Mouse (Mus musculus) embryonic facial prominence, embryonic 11.5 days (tissue): ENCODE measurements at regions not wholly inside any gene's neighbourhood (a gene's known extent, or its start where the extent isn't known, plus 50 kb on each side); places are given as distances from the start of the nearest gene placed in this dataset.

Experiments
- ATAC-seq: fragments of 200-750 bp; cut with Nextera tagmentation; replicated peaks from 2 replicates; pipeline ENCODE4 v1.8.0; 2017; ENCODE audit warnings: low read depth; ENCODE audit not compliant: insufficient number of reproducible peaks, low FRiP score, low TSS enrichment
- DNase-seq: peaks from one replicate; pipeline ENCODE4 v3.0.0-alpha.2; 2015; ENCODE audit warnings: low spot score
- H3K27ac ChIP-seq: fragments of 300-500 bp; sonication (generic); replicated peaks from 2 replicates; pipeline ENCODE4 v1.5.1; 2014; ENCODE audit warnings: mild to moderate bottlenecking, low read depth, low read length, control low read depth
- H3K27me3 ChIP-seq: fragments of 300-500 bp; sonication (generic); 2 replicates; pipeline ENCODE4 v1.6.1; 2014; ENCODE audit warnings: mild to moderate bottlenecking, low read length, moderate library complexity, mixed read lengths; ENCODE audit not compliant: control insufficient read depth, insufficient read depth
- H3K36me3 ChIP-seq: fragments of 300-500 bp; sonication (generic); replicated peaks from 2 replicates; pipeline ENCODE4 v1.6.1; 2014; ENCODE audit warnings: low read depth, mild to moderate bottlenecking, low read length, moderate library complexity, mixed read lengths; ENCODE audit not compliant: control insufficient read depth, insufficient read depth
- H3K4me1 ChIP-seq: fragments of 300-500 bp; sonication (generic); 2 replicates; pipeline ENCODE4 v1.6.1; 2014; ENCODE audit warnings: low read length, mixed read lengths; ENCODE audit not compliant: control insufficient read depth, insufficient read depth
- H3K4me2 ChIP-seq: fragments of 300-500 bp; sonication (generic); 2 replicates; pipeline ENCODE4 v1.6.1; 2014; ENCODE audit warnings: low read depth, mild to moderate bottlenecking, control low read depth, low read length, moderate library complexity
- H3K4me3 ChIP-seq: fragments of 300-500 bp; sonication (generic); 2 replicates; pipeline ENCODE4 v1.5.1; 2014; ENCODE audit warnings: low read depth, low read length, control low read depth
- H3K9ac ChIP-seq: fragments of 300-500 bp; sonication (generic); replicated peaks from 2 replicates; pipeline ENCODE4 v1.6.1; 2014; ENCODE audit warnings: mild to moderate bottlenecking, control low read depth, low read length
- H3K9me3 ChIP-seq: fragments of 300-500 bp; sonication (generic); replicated peaks from 2 replicates; pipeline ENCODE4 v1.6.1; 2016; ENCODE audit warnings: mild to moderate bottlenecking, low read length, inconsistent platforms, mixed read lengths; ENCODE audit not compliant: control insufficient read depth
- WGBS: fragments of 180-500 bp; shearing (Covaris S2); extraction: QIAGEN DNeasy Blood & Tissue Kit; methylation state at CpG from one replicate; pipeline ENCODE4 v1.1.7; 2014; 5-methylcytosine and 5-hydroxymethylcytosine counted together

DNA sequence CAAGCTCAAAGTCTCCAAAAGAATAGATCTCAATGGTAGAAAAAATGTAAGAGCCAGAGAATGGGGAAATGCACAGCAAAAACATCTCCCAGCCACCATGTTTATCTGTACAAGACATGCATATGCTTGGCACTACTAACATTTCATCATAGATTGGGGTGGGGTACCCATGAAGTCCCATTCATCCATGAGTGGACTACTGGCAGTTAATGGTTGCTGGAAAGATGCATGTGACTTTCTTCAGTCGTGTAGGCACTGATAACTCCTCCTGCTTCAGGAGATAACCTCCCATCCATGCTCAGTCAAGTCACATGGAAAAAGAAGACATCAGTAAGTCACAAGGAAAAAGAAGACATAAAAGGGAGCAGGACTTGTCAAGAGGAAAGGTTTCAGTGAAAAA is 65.3 kb downstream of the Lpar4 start:
- Histone ChIP-seq H3K9ac (no peak overlapping the region), H3K4me3 (no peak overlapping the region), H3K4me1 (no peaks in the 10 kb centered on the region), H3K4me2 (no peak overlapping the region), H3K27ac (no peak overlapping the region), H3K36me3 (no peaks in the 10 kb centered on the region), H3K9me3 (no peaks in the 10 kb centered on the region), H3K27me3 (no peaks in the 10 kb centered on the region)
- no peak for ATAC-seq
- no peak for DNase-seq
- WGBS: 54% methylated on average over 1 of the region's 1 CpGs

DNA sequence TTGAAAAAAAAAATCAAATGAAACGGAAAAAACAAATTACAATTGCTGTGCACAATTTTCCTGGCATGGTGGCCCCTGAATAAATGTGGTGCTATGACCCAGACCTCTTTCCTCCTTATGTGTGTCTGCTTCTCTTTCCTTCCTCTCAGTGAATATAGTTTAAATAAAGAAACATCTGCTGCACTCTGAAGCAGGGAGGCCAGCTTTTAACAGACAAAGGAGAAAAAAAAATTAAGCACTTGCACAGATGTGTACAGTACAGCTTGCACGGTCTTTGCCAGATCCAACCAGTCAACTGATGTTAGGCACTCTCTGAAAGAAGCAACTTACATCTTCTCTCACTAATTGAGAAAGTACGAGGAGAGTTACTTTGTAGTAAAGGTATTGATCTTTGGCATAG is 66.4 kb downstream of the Lpar4 start:
- no peaks in the 10 kb centered on the region for H3K36me3 ChIP-seq
- no peaks in the 10 kb centered on the region for H3K27me3 ChIP-seq
- H3K9me3 ChIP-seq: no peaks in the 10 kb centered on the region
- no peak overlapping the region for H3K9ac ChIP-seq
- no peak overlapping the region for H3K4me3 ChIP-seq
- ATAC-seq: no peak
- no peaks in the 10 kb centered on the region for H3K4me1 ChIP-seq
- no peak overlapping the region for H3K27ac ChIP-seq
- H3K4me2 ChIP-seq: no peak overlapping the region
- no peak for DNase-seq
- 58% methylated on average over 3 of the region's 3 CpGs for WGBS

DNA sequence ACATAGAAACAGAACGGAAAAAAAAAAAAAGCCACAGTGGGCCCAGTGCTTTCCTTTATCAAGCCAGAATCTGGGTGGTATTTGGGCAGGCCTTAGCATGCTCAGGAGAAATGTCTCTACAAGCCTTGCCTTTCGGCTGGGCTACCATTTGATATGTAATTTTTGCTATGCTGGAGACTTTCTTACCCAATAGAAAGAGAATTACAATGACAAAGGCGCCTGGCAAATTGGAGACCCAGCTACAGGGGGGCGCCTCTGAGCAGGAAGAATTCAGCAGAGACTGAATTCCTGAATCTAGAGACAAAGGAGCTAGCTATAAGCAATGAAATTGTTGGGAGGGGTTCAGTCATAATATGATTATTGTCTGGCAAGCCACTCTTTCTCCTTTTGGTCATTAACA is 67.4 kb downstream of the Lpar4 start:
- H3K9ac ChIP-seq: no peak overlapping the region
- H3K4me1 ChIP-seq: no peaks in the 10 kb centered on the region
- no peak overlapping the region for H3K27ac ChIP-seq
- no peaks in the 10 kb centered on the region for H3K9me3 ChIP-seq
- WGBS: 40% methylated on average over 4 of the region's 4 CpGs
- no peak for DNase-seq
- no peak for ATAC-seq
- H3K4me2 ChIP-seq: no peak overlapping the region
- H3K27me3 ChIP-seq: no peaks in the 10 kb centered on the region
- H3K4me3 ChIP-seq: no peak overlapping the region
- no peaks in the 10 kb centered on the region for H3K36me3 ChIP-seq

DNA sequence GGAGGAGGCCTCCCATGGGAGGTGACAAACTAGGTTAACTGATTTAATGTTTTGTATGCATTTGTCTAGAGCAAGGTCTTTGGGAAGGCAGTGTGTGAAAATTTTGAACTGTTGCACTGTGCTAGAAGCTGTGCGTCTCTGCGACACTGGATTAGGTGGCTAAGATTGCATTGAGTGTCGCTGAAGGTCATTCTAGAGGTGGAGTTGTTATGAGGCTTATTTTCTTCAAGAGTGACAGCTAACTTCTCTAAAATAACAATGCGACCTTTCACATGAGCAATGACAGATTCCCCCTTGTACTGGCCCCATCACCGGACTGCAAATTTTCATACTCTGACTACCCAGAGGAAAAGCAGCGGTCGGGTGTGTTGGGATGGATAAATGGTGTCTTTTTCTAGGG is 83.8 kb upstream of the P2ry10 start:
- ATAC-seq: no peak
- Histone ChIP-seq H3K9me3 (no peaks in the 10 kb centered on the region), H3K27ac (no peak overlapping the region), H3K4me2 (no peak overlapping the region), H3K4me3 (no peak overlapping the region), H3K9ac (no peak overlapping the region), H3K36me3 (no peaks in the 10 kb centered on the region), H3K4me1 (no peaks in the 10 kb centered on the region), H3K27me3 (no peaks in the 10 kb centered on the region)
- no peak for DNase-seq
- 56% methylated on average over 7 of the region's 7 CpGs for WGBS

DNA sequence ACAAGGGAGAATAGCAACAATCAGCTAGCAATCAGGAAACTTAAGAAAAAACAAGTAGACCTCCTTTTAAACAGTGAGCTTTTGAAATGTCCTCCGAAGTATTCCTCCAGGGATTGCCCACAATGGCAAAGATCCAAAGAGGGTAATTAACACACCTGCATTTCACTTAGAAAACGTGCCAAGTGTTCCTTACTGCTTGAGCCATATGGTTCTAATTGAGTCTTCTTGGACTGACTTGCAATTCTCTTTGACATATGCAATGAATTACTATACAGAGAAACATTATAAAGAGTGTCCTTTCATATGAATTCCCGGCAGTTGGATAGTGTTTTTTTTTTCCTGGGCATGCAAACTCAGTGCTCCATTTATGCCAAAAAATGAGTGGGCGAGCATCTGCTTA is 79.3 kb upstream of the P2ry10 start:
- H3K9me3 ChIP-seq: no peaks in the 10 kb centered on the region
- no peak overlapping the region for H3K4me3 ChIP-seq
- no peak overlapping the region for H3K9ac ChIP-seq
- no peaks in the 10 kb centered on the region for H3K27me3 ChIP-seq
- DNase-seq (peak; percentile 62), ATAC-seq (no peak)
- H3K36me3 ChIP-seq: no peaks in the 10 kb centered on the region
- 33% methylated on average over 4 of the region's 4 CpGs for WGBS
- H3K4me1 ChIP-seq: no peaks in the 10 kb centered on the region
- H3K27ac ChIP-seq: no peak overlapping the region
- no peak overlapping the region for H3K4me2 ChIP-seq

DNA sequence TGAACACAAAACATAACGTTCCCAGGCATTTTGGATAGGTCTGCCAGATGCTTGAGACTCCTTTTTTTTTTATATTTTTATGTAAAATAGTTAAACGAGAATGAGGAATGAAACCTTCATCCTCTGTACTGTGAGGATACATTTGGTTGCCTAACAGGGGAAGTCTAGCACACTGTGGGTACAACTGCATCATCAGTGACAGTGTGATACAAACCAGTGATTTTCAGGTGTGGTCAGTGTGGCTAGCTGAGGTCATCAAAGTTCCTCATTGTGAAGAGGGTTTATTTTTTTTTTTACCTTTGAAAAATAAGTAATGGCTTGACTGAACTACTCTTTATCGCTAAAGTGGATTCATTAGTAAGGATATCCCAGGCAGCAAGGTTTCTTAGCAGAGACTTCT is 75.7 kb upstream of the P2ry10 start:
- ATAC-seq: no peak
- WGBS: 48% methylated on average over 3 of the region's 3 CpGs

DNA sequence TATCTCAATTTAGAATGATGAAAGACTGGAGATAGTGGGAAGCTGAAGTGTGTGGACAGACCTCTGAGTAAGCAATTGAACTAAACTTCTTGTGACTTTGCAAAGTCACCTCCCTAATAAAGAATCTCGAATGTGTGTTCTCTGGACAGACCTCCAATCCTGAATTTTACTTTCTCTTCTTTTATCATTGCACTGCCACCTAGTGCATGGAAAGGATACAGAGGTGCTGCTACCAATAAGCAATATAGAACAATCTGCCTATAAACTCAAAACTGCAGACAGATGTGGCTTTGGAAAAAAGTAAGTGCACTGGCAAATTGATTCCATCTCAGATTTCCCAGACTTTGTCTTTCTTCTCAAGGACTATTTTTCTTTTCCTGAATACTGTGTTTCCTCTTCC is 73.0 kb upstream of the P2ry10 start:
- H3K4me1 ChIP-seq: no peaks in the 10 kb centered on the region
- H3K27ac ChIP-seq: no peak overlapping the region
- no peaks in the 10 kb centered on the region for H3K27me3 ChIP-seq
- 25% methylated on average over 1 of the region's 1 CpGs for WGBS
- no peaks in the 10 kb centered on the region for H3K36me3 ChIP-seq
- no peaks in the 10 kb centered on the region for H3K9me3 ChIP-seq
- no peak overlapping the region for H3K4me3 ChIP-seq
- ATAC-seq (no peak), DNase-seq (peak; percentile 43)
- H3K9ac ChIP-seq: no peak overlapping the region
- H3K4me2 ChIP-seq: no peak overlapping the region

More for the DNA sequence above, 75.7 kb upstream of the P2ry10 start:
- Histone ChIP-seq H3K9me3 (no peaks in the 10 kb centered on the region), H3K9ac (no peak overlapping the region), H3K4me2 (no peak overlapping the region), H3K36me3 (no peaks in the 10 kb centered on the region), H3K4me1 (no peaks in the 10 kb centered on the region), H3K27me3 (no peaks in the 10 kb centered on the region), H3K27ac (no peak overlapping the region), H3K4me3 (no peak overlapping the region)
- no peak for DNase-seq

DNA sequence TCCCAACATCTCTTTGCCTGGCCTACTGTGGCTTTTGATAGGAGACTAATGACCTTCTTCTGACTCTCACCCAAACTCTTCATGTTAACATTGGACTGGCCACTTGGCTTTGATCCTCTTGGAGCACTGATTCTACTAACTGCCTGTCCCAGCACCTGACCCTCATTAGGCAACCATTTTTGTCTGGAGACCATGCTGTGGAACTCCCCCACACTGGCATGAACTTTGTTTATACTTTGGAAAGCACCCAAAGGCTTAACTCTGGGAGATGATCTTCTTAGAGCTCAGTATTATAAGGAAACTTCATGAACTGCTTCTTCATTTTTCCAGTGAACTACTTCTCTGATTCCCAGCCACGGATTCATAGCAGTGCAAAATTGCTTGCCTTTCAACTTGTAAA is 56.6 kb upstream of the P2ry10 start:
- Histone ChIP-seq H3K9me3 (no peaks in the 10 kb centered on the region), H3K9ac (no peak overlapping the region), H3K27me3 (no peaks in the 10 kb centered on the region), H3K4me2 (no peak overlapping the region), H3K36me3 (no peaks in the 10 kb centered on the region), H3K27ac (no peak overlapping the region), H3K4me3 (no peak overlapping the region), H3K4me1 (no peaks in the 10 kb centered on the region)
- WGBS: 82% methylated on average over 1 of the region's 1 CpGs
- no peak for DNase-seq
- ATAC-seq: no peak

DNA sequence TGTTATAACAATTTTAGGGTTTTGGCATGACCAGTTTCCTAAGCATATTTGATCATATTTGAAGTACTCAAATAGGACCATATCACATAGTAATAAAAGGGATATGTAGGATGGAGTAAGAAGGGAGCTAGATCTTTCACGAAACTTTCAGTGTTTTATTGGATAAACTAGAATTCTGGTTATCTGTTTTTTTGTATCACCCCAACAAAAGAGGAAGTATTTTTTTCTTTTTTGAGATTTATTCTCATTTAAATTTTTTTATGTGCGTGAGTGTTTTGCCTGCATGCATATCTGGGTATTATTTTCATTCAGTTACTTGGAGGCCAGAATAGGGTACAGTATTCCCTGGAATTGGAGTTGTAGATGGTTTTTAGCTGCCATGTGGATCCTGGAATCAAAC is 50.3 kb upstream of the P2ry10 start:
- 82% methylated on average over 2 of the region's 2 CpGs for WGBS
- Histone ChIP-seq H3K4me2 (no peak overlapping the region), H3K9ac (no peak overlapping the region), H3K27ac (no peak overlapping the region), H3K36me3 (no peaks in the 10 kb centered on the region), H3K4me3 (no peak overlapping the region), H3K27me3 (no peaks in the 10 kb centered on the region), H3K9me3 (no peaks in the 10 kb centered on the region), H3K4me1 (no peaks in the 10 kb centered on the region)
- ATAC-seq: no peak
- DNase-seq: no peak
